Mouse (Mus musculus): ENCODE results near the gene Gm11733. TPM values are rescaled to one million over a fixed set of nuclear protein-coding genes. Genes with fewer than 3 reads are reported as not detected.

Gene Gm11733
- total and polyA plus RNA-seq, 3 experiments, result 0.10 TPM; not detected in 2

DNA sequence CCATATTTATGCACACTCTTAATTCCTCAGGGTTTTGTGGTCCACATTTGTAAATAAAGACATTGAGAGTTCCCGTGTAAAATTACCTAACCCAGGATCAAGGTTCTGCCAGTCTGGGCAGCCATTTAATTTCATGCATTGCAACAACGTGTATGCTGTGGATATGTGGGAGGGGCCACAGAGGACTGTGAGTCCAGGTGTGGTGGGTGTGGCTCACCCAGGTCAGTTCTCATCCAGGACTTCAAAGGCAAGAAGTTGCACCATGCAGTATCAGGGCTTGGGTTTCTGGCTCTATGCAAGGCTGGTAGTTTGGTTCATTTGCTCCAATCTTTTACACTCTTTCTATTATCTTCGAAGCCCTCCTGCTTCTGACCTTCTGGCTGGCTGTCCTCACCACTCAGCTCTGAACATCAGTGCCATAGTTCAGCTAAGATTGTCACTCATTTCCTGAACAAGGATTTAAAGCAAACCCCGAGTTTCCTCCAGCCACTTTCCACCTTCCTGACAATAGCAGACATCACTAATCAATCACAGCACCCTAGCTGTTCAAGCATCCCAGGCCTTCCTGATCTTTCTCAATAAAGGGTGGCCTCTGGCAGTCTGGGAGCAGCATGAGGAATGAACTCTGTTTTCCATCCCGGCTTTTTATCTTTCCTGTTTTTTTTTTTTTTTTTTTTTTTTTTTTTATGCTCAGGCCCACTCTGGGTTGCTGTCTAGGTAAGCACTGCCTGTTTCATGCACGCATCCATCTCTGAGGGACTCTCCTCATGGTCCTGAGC is 15.4 kb upstream of the Gm11733 start:
- Histone ChIP-seq H3K9ac (ENCODE audit: insufficient read depth, low read depth) (no peak overlapping the region), H3K79me2 (replicated peaks; ENCODE audit: control insufficient read depth, extremely low read depth, insufficient read depth, poor library complexity, severe bottlenecking) (no peaks in the 10 kb centered on the region), H3K4me1 (ENCODE audit: control insufficient read depth in 1 of 2, insufficient read depth in 2 of 2) (peaks cover 53 to 92% of the 10 kb centered on the region in 2 experiments), H3K9me3 (replicated peaks; ENCODE audit: low read length) (peaks cover 1% of the 10 kb centered on the region), H3K4me2 (ENCODE audit: insufficient read depth, low read depth, poor library complexity, severe bottlenecking) (no peak overlapping the region), H3K36me3 (replicated peaks in 1 of 2; ENCODE audit: control insufficient read depth in 1 of 2, insufficient read depth in 1 of 2, low read length in 1 of 2) (no peaks in the 10 kb centered on the region), H3K27me3 (replicated peaks) (no peaks in the 10 kb centered on the region), H3K27ac (ENCODE audit: insufficient read depth, low read depth) (no peak overlapping the region), H3K4me3 (replicated peaks in 1 of 3; ENCODE audit: low read depth in 2 of 3, low read length in 2 of 3, poor library complexity in 1 of 3) (no peak overlapping the region)
- in situ Hi-C loops (cut with MboI; ENCODE audit: low pct_ligation_motif_present, low pct_unique_long_range_greater_than_20kb, low sequenced_read_pairs), result no loop called here
- no peak for DNase-seq (ENCODE audit: extremely low read depth)
- dilution Hi-C loops (cut with MboI; ENCODE audit: extremely low pct_ligation_motif_present, extremely low pct_unique_long_range_greater_than_20kb, low sequenced_read_pairs), result no loop called here
- TF ChIP-seq MAZ (IDR thresholded peaks at IDR 0.05; ENCODE audit: low read depth, low read length) (no peak), RCOR1 (conservative IDR thresholded peaks at IDR 0.05; ENCODE audit: low read depth, low read length) (no peak), HCFC1 (IDR thresholded peaks at IDR 0.05; ENCODE audit: low read depth, low read length) (0 out of 2 replicates have a peak, but pooled peaks have one; percentile 25), NELFE (IDR thresholded peaks at IDR 0.05; ENCODE audit: low read depth, low read length) (no peak), ZC3H11A (IDR thresholded peaks at IDR 0.05; ENCODE audit: low read depth, low read length) (no peak), TCF12 (IDR thresholded peaks at IDR 0.05; ENCODE audit: low read depth, low read length) (0 out of 2 replicates have a peak, but pooled peaks have one; percentile 33), MEF2A (IDR thresholded peaks at IDR 0.05; ENCODE audit: borderline replicate concordance, low read depth, low read length) (0 out of 2 replicates have a peak, but pooled peaks have one; percentile 14), POLR2A (IDR thresholded peaks at IDR 0.05; ENCODE audit: low read depth, low read length) (no peak), EP300 (IDR thresholded peaks at IDR 0.05; ENCODE audit: low read length) (peak; percentile 17; the same call in 1 of the 2 replicates), ELF1 (IDR thresholded peaks at IDR 0.05; ENCODE audit: low read depth, low read length) (peak; percentile 39), IRF4 (IDR thresholded peaks at IDR 0.05; ENCODE audit: low read depth, low read length) (peak; percentile 47; the same call in 1 of the 2 replicates), MXI1 (IDR thresholded peaks at IDR 0.05; ENCODE audit: low read depth, low read length) (no peak), JUN (IDR thresholded peaks at IDR 0.05; ENCODE audit: insufficient read depth, low read depth, low read length) (no peak), ZNF384 (IDR thresholded peaks at IDR 0.05; ENCODE audit: low read depth, low read length) (peak; percentile 80), SIN3A (IDR thresholded peaks at IDR 0.05; ENCODE audit: low read length) (no peak), KAT2A (IDR thresholded peaks at IDR 0.05; ENCODE audit: insufficient replicate concordance, low read length) (no peak), ETS1 (conservative IDR thresholded peaks at IDR 0.05; ENCODE audit: low read depth, low read length) (no peak), TBP (conservative IDR thresholded peaks at IDR 0.05; ENCODE audit: low read depth, low read length) (0 out of 2 replicates have a peak, but pooled peaks have one; percentile 16), CHD1 (IDR thresholded peaks at IDR 0.05; ENCODE audit: low read depth, low read length) (0 out of 2 replicates have a peak, but pooled peaks have one; percentile 46), USF1 (IDR thresholded peaks at IDR 0.05; ENCODE audit: low read depth, low read length) (no peak), NRF1 (IDR thresholded peaks at IDR 0.05; ENCODE audit: low read depth, low read length) (no peak)
